ENCODE assay signal across 8 mouse cellular contexts in genomic region chr7:16784498-16784976, GRCm38 (mm10). TPM values are rescaled to one million over a fixed set of nuclear protein-coding genes. Genes with fewer than 3 reads are reported as not detected.
A peak's percentile ranks its signal among the peaks of the same experiment; 100 is the strongest.
DNase-seq lines count a peak whose midpoint lies in the region; ATAC-seq lines count a peak whose summit lies in the region.

No protein-coding gene starts in this region.

- peak overlapping the region; percentile 100 for H3K4me2 ChIP-seq in neural tube, embryonic 12.5 days (replicated peaks)
- peak overlapping the region; percentile 98; the same call in 1 of the 2 replicates for H3K4me2 ChIP-seq in forebrain, embryonic 14.5 days (ENCODE audit: low read length)
- H3K4me2 ChIP-seq in liver, embryonic 11.5 days = peak overlapping the region; percentile 79

- H3K9me3 ChIP-seq in neural tube, embryonic 12.5 days = no peaks in the 10 kb centered on the region
- H3K9me3 ChIP-seq in forebrain, embryonic 14.5 days (replicated peaks; ENCODE audit: control insufficient read depth, low read length) = no peaks in the 10 kb centered on the region
- H3K9me3 ChIP-seq in liver, embryonic 11.5 days (ENCODE audit: control insufficient read depth, low read length) = no peaks in the 10 kb centered on the region

- no peak for ATAC-seq in neural tube, embryonic 12.5 days (ENCODE audit: low FRiP score, low read depth)
- no peak for ATAC-seq in forebrain, embryonic 14.5 days
- ATAC-seq in liver, embryonic 11.5 days (replicated peaks; ENCODE audit: low FRiP score) = no peak

- H3K4me3 ChIP-seq in neural tube, embryonic 12.5 days = no peak overlapping the region
- H3K4me3 ChIP-seq in forebrain, embryonic 14.5 days (ENCODE audit: low read depth, low read length) = no peak overlapping the region
- H3K4me3 ChIP-seq in liver, embryonic 11.5 days (ENCODE audit: low read depth, low read length) = peak overlapping the region; percentile 72

- DNase-seq in neural tube, embryonic 10.5 days (ENCODE audit: extremely low spot score, low spot score) = no peak
- DNase-seq in forebrain, embryonic 14.5 days (ENCODE audit: low spot score) = no peak
- no peak for DNase-seq in liver, embryonic 11.5 days (ENCODE audit: low spot score)
- DNase-seq in spleen, postnatal 10 days (ENCODE audit: low spot score in 2 of 2) = peak; percentile 52 to 69
- no peak for DNase-seq in left cerebral cortex, adult 9 months (ENCODE audit: low spot score in 2 of 2)
- no peak for DNase-seq in embryo, embryonic 11 days
- no peak for DNase-seq in frontal cortex, adult 2 months (ENCODE audit: extremely low spot score in 1 of 2, low spot score in 1 of 2)

- H3K27me3 ChIP-seq in neural tube, embryonic 12.5 days (replicated peaks) = peaks cover 7% of the 10 kb centered on the region; the same call in 1 of the 2 replicates
- H3K27me3 ChIP-seq in forebrain, embryonic 14.5 days (replicated peaks; ENCODE audit: control insufficient read depth, insufficient read depth, low read length) = 0 out of 2 replicates have a peak, but pooled peaks cover 2% of the 10 kb centered on the region
- no peaks in the 10 kb centered on the region for H3K27me3 ChIP-seq in liver, embryonic 11.5 days (replicated peaks; ENCODE audit: control insufficient read depth, insufficient read depth, low read length)

- 68% methylated on average over 10 of the region's 10 CpGs for WGBS in neural tube, embryonic 12.5 days
- WGBS in forebrain, embryonic 14.5 days = 70% methylated on average over 10 of the region's 10 CpGs
- 66% methylated on average over 10 of the region's 10 CpGs for WGBS in liver, embryonic 11.5 days

- H3K27ac ChIP-seq in neural tube, embryonic 12.5 days = no peak overlapping the region
- H3K27ac ChIP-seq in forebrain, embryonic 14.5 days (ENCODE audit: low read depth, low read length) = no peak overlapping the region
- peak overlapping the region; percentile 36; the same call in 1 of the 2 replicates for H3K27ac ChIP-seq in liver, embryonic 11.5 days (ENCODE audit: low read depth, low read length)

- no peak overlapping the region for H3K9ac ChIP-seq in neural tube, embryonic 12.5 days
- H3K9ac ChIP-seq in forebrain, embryonic 14.5 days (ENCODE audit: low read length) = no peak overlapping the region
- H3K9ac ChIP-seq in liver, embryonic 11.5 days (ENCODE audit: low read depth, low read length) = peak overlapping the region; percentile 84

- no peaks in the 10 kb centered on the region; the same call in 1 of the 2 replicates for H3K36me3 ChIP-seq in neural tube, embryonic 12.5 days
- H3K36me3 ChIP-seq in forebrain, embryonic 14.5 days (ENCODE audit: control insufficient read depth, insufficient read depth, low read length) = no peaks in the 10 kb centered on the region
- H3K36me3 ChIP-seq in liver, embryonic 11.5 days (ENCODE audit: control insufficient read depth, insufficient read depth, low read length) = peaks cover 17% of the 10 kb centered on the region; the same call in 1 of the 2 replicates

- H3K4me1 ChIP-seq in neural tube, embryonic 12.5 days = peaks cover 25% of the 10 kb centered on the region
- peaks cover 17% of the 10 kb centered on the region for H3K4me1 ChIP-seq in forebrain, embryonic 14.5 days (ENCODE audit: control insufficient read depth, insufficient read depth, low read length)
- H3K4me1 ChIP-seq in liver, embryonic 11.5 days (replicated peaks; ENCODE audit: control insufficient read depth, insufficient read depth, low read length) = peaks cover 21% of the 10 kb centered on the region

RNA-seq across cellular contexts. Expression of gene Slc1a5, which starts 3.4 kb away (rescaled TPM):
- polyA plus RNA-seq in neural tube, embryonic 12.5 days (2016; fragmentation: Nextera tagmentation; extraction: Ambion mirVana) = 17.8 and 18.9 TPM in 2 replicates
- polyA plus RNA-seq in forebrain, embryonic 14.5 days (2014; fragmentation: Nextera tagmentation; extraction: Ambion mirVana) = 7.0 and 7.4 TPM in 2 replicates
- polyA plus RNA-seq in liver, embryonic 11.5 days (2014; fragmentation: Nextera tagmentation; extraction: Ambion mirVana) = 58.4 and 67.9 TPM in 2 replicates
- polyA plus RNA-seq in frontal cortex, adult 2 months (2012; rRNA removed) = 12.6 and 13.4 TPM in 2 replicates

RNA-seq across cellular contexts. Expression of gene Strn4, which starts 31.2 kb away (rescaled TPM):
- polyA plus RNA-seq in neural tube, embryonic 12.5 days (2016; fragmentation: Nextera tagmentation; extraction: Ambion mirVana) = 170 and 172 TPM in 2 replicates
- 175 and 186 TPM in 2 replicates for polyA plus RNA-seq in forebrain, embryonic 14.5 days (2014; fragmentation: Nextera tagmentation; extraction: Ambion mirVana)
- polyA plus RNA-seq in liver, embryonic 11.5 days (2014; fragmentation: Nextera tagmentation; extraction: Ambion mirVana) = 74.8 and 80.9 TPM in 2 replicates
- polyA plus RNA-seq in frontal cortex, adult 2 months (2012; rRNA removed) = 262 TPM in 2 replicates

RNA-seq across cellular contexts. Expression of gene Fkrp, which starts 32.0 kb away (rescaled TPM):
- 35.7 and 36.2 TPM in 2 replicates for polyA plus RNA-seq in neural tube, embryonic 12.5 days (2016; fragmentation: Nextera tagmentation; extraction: Ambion mirVana)
- polyA plus RNA-seq in forebrain, embryonic 14.5 days (2014; fragmentation: Nextera tagmentation; extraction: Ambion mirVana) = 26.4 and 30.3 TPM in 2 replicates
- 20.3 and 22.9 TPM in 2 replicates for polyA plus RNA-seq in liver, embryonic 11.5 days (2014; fragmentation: Nextera tagmentation; extraction: Ambion mirVana)
- 38.2 and 40.3 TPM in 2 replicates for polyA plus RNA-seq in frontal cortex, adult 2 months (2012; rRNA removed)

RNA-seq across cellular contexts. Expression of gene Ap2s1, which starts 46.3 kb away (rescaled TPM):
- polyA plus RNA-seq in neural tube, embryonic 12.5 days (2016; fragmentation: Nextera tagmentation; extraction: Ambion mirVana) = 286 and 298 TPM in 2 replicates
- polyA plus RNA-seq in forebrain, embryonic 14.5 days (2014; fragmentation: Nextera tagmentation; extraction: Ambion mirVana) = 453 and 484 TPM in 2 replicates
- 289 and 300 TPM in 2 replicates for polyA plus RNA-seq in liver, embryonic 11.5 days (2014; fragmentation: Nextera tagmentation; extraction: Ambion mirVana)
- 537 and 586 TPM in 2 replicates for polyA plus RNA-seq in frontal cortex, adult 2 months (2012; rRNA removed)

RNA-seq across cellular contexts. Expression of gene Prkd2, which starts 58.2 kb away (rescaled TPM):
- polyA plus RNA-seq in neural tube, embryonic 12.5 days (2016; fragmentation: Nextera tagmentation; extraction: Ambion mirVana) = 9.5 and 10.4 TPM in 2 replicates
- polyA plus RNA-seq in forebrain, embryonic 14.5 days (2014; fragmentation: Nextera tagmentation; extraction: Ambion mirVana) = 4.5 and 6.7 TPM in 2 replicates
- 7.6 and 8.4 TPM in 2 replicates for polyA plus RNA-seq in liver, embryonic 11.5 days (2014; fragmentation: Nextera tagmentation; extraction: Ambion mirVana)
- polyA plus RNA-seq in frontal cortex, adult 2 months (2012; rRNA removed) = 6.4 and 6.7 TPM in 2 replicates

Comparison
In these comparisons a context has a peak if more than half of its experiments do, and no peak if none do; other contexts are left out.
1. DNase-seq: peak in spleen, postnatal 10 days (2 of 2); none in neural tube, embryonic 10.5 days (single experiment), forebrain, embryonic 14.5 days (single experiment), liver, embryonic 11.5 days (single experiment), left cerebral cortex, adult 9 months (0 of 2), embryo, embryonic 11 days (single experiment) and frontal cortex, adult 2 months (0 of 2).
2. Peak in every context shown above with its lines, with median percentiles within 50 percentile points of each other: H3K4me2 ChIP-seq.